In the genomic region with DNA sequence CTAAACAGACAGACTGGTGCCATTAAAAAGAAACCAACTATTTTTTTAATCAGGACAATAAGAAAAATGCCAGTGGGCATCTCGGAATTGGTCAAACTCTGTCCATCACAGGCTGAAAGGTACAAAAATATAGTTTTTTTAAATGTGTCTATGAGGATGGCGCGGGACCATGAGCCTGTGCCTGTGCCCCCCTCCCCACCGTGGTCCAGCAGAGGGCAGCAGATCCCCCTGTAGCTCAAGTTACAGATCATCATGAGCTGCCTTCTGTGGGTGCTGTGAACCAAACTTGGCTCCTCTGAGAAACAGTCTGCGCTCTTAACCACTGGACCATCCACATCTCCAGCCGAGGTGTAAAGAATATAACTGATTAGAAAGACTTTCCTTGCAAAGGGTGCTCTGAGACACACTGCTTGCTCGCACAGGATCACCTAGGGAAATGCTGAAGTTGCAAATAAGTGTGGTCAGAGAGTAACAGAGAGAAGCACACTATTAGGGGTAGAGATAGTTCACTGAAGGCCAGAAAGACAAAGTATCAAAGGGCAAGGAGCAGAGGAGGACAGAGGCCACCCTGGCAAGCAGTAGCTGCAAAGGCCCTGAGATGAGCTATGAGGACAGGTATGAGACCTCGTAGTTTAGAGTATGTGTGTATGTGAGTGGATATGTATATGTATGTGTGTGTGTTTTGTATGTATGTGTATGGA, we compare ENCODE assay signal across 18 mouse cellular contexts.
A peak's percentile ranks its signal among the peaks of the same experiment; 100 is the strongest.
DNase-seq lines count a peak whose midpoint lies in the region; ATAC-seq and TF ChIP-seq lines count a peak whose summit lies in the region.
"Had no signal": no experiment of that assay in that cellular context is flagged by ENCODE, and none has a peak within 500 bp of the region (broad histone marks: within the 10 kb centered on the region; RNA-seq: fewer than 3 reads in every experiment).

No protein-coding gene starts in this region.

- DNase-seq in kidney, postnatal 0 days (ENCODE audit: low spot score): no peak
- DNase-seq in A20 (ENCODE audit: low read depth, low spot score): peak; percentile 40
- DNase-seq in left cerebral cortex, postnatal 25 days (ENCODE audit: low spot score in 2 of 2): no peak
- DNase-seq: adrenal gland, adult 2 months; cerebellum, postnatal 25 days; heart, adult 11 months; lung, postnatal 14 days; retina, postnatal 1 day had no signal

- 89% methylated on average over 8 of the region's 8 CpGs for WGBS in kidney, postnatal 0 days
- WGBS in kidney, embryonic 14.5 days: 89% methylated on average over 8 of the region's 8 CpGs
- 86% methylated on average over 8 of the region's 8 CpGs for WGBS in midbrain, embryonic 15.5 days

- no peaks in the 10 kb centered on the region for H3K9me3 ChIP-seq in kidney, postnatal 0 days (replicated peaks; ENCODE audit: low read length)
- H3K9me3 ChIP-seq in kidney, embryonic 14.5 days (ENCODE audit: control insufficient read depth, low read length): no peaks in the 10 kb centered on the region
- H3K9me3 ChIP-seq in E14TG2a.4 (ENCODE audit: low read length): no peaks in the 10 kb centered on the region
- H3K9me3 ChIP-seq in midbrain, embryonic 15.5 days: no peaks in the 10 kb centered on the region
- H3K9me3 ChIP-seq: embryonic facial prominence, embryonic 12.5 days; limb, embryonic 13.5 days; midbrain, embryonic 13.5 days; neural tube, embryonic 13.5 days had no signal

- no peaks in the 10 kb centered on the region for H3K4me1 ChIP-seq in kidney, postnatal 0 days (replicated peaks; ENCODE audit: insufficient read depth, low read length)
- no peaks in the 10 kb centered on the region for H3K4me1 ChIP-seq in kidney, embryonic 14.5 days (ENCODE audit: control insufficient read depth, insufficient read depth, low read length)
- H3K4me1 ChIP-seq in E14TG2a.4 (replicated peaks; ENCODE audit: low read depth, low read length): peaks cover 7% of the 10 kb centered on the region; the same call in 1 of the 2 replicates
- peaks cover 6% of the 10 kb centered on the region for H3K4me1 ChIP-seq in midbrain, embryonic 15.5 days
- H3K4me1 ChIP-seq: limb, embryonic 13.5 days had no signal

- H3K4me2 ChIP-seq in kidney, postnatal 0 days (ENCODE audit: low read length): no peak overlapping the region
- H3K4me2 ChIP-seq in kidney, embryonic 14.5 days (replicated peaks; ENCODE audit: low read depth, low read length): no peak overlapping the region
- no peak overlapping the region for H3K4me2 ChIP-seq in midbrain, embryonic 15.5 days
- H3K4me2 ChIP-seq: embryonic facial prominence, embryonic 12.5 days; limb, embryonic 13.5 days; midbrain, embryonic 13.5 days; neural tube, embryonic 13.5 days had no signal

- H3K36me3 ChIP-seq in kidney, postnatal 0 days (ENCODE audit: insufficient read depth, low read length): no peaks in the 10 kb centered on the region
- H3K36me3 ChIP-seq in kidney, embryonic 14.5 days (ENCODE audit: control insufficient read depth, insufficient read depth, low read length): no peaks in the 10 kb centered on the region
- no peaks in the 10 kb centered on the region for H3K36me3 ChIP-seq in E14TG2a.4 (ENCODE audit: insufficient read depth, low read length)
- H3K36me3 ChIP-seq in midbrain, embryonic 15.5 days (replicated peaks): no peaks in the 10 kb centered on the region
- H3K36me3 ChIP-seq: embryonic facial prominence, embryonic 12.5 days; limb, embryonic 13.5 days; midbrain, embryonic 13.5 days; neural tube, embryonic 13.5 days had no signal

- H3K9ac ChIP-seq in kidney, postnatal 0 days (ENCODE audit: low read depth, low read length): no peak overlapping the region
- no peak overlapping the region for H3K9ac ChIP-seq in kidney, embryonic 14.5 days (ENCODE audit: low read depth, low read length)
- no peak overlapping the region for H3K9ac ChIP-seq in midbrain, embryonic 15.5 days
- H3K9ac ChIP-seq: embryonic facial prominence, embryonic 12.5 days; limb, embryonic 13.5 days; midbrain, embryonic 13.5 days; neural tube, embryonic 13.5 days had no signal

- H3K27ac ChIP-seq in kidney, postnatal 0 days: no peak overlapping the region
- no peak overlapping the region for H3K27ac ChIP-seq in kidney, embryonic 14.5 days (ENCODE audit: low read depth, low read length)
- H3K27ac ChIP-seq in midbrain, embryonic 15.5 days: no peak overlapping the region
- H3K27ac ChIP-seq: embryonic facial prominence, embryonic 12.5 days; limb, embryonic 13.5 days; midbrain, embryonic 13.5 days; neural tube, embryonic 13.5 days had no signal

- no peak overlapping the region for H3K4me3 ChIP-seq in kidney, postnatal 0 days (replicated peaks; ENCODE audit: low read depth, low read length)
- no peak overlapping the region for H3K4me3 ChIP-seq in kidney, embryonic 14.5 days (ENCODE audit: low read length)
- no peak overlapping the region for H3K4me3 ChIP-seq in E14TG2a.4 (replicated peaks; ENCODE audit: low read length)
- no peak overlapping the region for H3K4me3 ChIP-seq in midbrain, embryonic 15.5 days
- H3K4me3 ChIP-seq: embryonic facial prominence, embryonic 12.5 days; limb, embryonic 13.5 days; midbrain, embryonic 13.5 days; neural tube, embryonic 13.5 days had no signal

- ATAC-seq in kidney, postnatal 0 days (replicated peaks; ENCODE audit: low FRiP score, low read depth): no peak
- no peak for ATAC-seq in kidney, embryonic 14.5 days (ENCODE audit: low FRiP score, low TSS enrichment)
- 0 out of 2 replicates have a peak, but pooled peaks have one; percentile 37 for ATAC-seq in erythroblast, adult 5-6 weeks (replicated peaks; ENCODE audit: low FRiP score, poor library complexity, severe bottlenecking)
- ATAC-seq in midbrain, embryonic 15.5 days (replicated peaks): no peak
- ATAC-seq: inflammation-experienced regulatory T-cells, adult 6 months; midbrain, embryonic 13.5 days; Patski had no signal

- TF ChIP-seq CTCF in kidney, postnatal 0 days (IDR thresholded peaks at IDR 0.05; ENCODE audit: low read depth): peak; percentile 26; the same call in 1 of the 2 replicates
- peak; percentile 64 for TF ChIP-seq CTCF in E14TG2a.4 (conservative IDR thresholded peaks at IDR 0.05; ENCODE audit: low read length)

- H3K27me3 ChIP-seq in kidney, postnatal 0 days (ENCODE audit: insufficient read depth, low read length): no peaks in the 10 kb centered on the region
- no peaks in the 10 kb centered on the region for H3K27me3 ChIP-seq in kidney, embryonic 14.5 days (ENCODE audit: control insufficient read depth, insufficient read depth, low read length)
- H3K27me3 ChIP-seq in E14TG2a.4 (ENCODE audit: insufficient read depth, low read length): peaks cover 16% of the 10 kb centered on the region; the same call in 1 of the 2 replicates
- no peaks in the 10 kb centered on the region for H3K27me3 ChIP-seq in midbrain, embryonic 15.5 days (replicated peaks)
- H3K27me3 ChIP-seq: embryonic facial prominence, embryonic 12.5 days; midbrain, embryonic 13.5 days had no signal

- intact Hi-C loops in left cerebral cortex, postnatal 25 days (cut with DNase I): no loop called here
